Mouse (Mus musculus) neural tube, embryonic 12.5 days (tissue): ENCODE measurements around the gene Qpctl. TPM values are rescaled to one million over a fixed set of nuclear protein-coding genes. Genes with fewer than 3 reads are reported as not detected.

ENCODE experiments used
- ATAC-seq: fragments of 200-750 bp; cut with Nextera tagmentation; 2 replicates; pipeline ENCODE4 v1.8.0; 2017; ENCODE audit warnings: low read depth, mild to moderate bottlenecking, moderate TSS enrichment, moderate library complexity; ENCODE audit not compliant: low FRiP score
- H3K27ac ChIP-seq: fragments of 300-500 bp; sonication (generic); 2 replicates; pipeline ENCODE4 v1.5.1; 2016
- H3K27me3 ChIP-seq: fragments of 300-500 bp; sonication (generic); replicated peaks from 2 replicates; pipeline ENCODE4 v1.6.1; 2016; ENCODE audit warnings: mild to moderate bottlenecking
- H3K36me3 ChIP-seq: fragments of 300-500 bp; sonication (generic); 2 replicates; pipeline ENCODE4 v1.6.1; 2016; ENCODE audit warnings: mild to moderate bottlenecking
- H3K4me1 ChIP-seq: fragments of 300-500 bp; sonication (generic); 2 replicates; pipeline ENCODE4 v1.6.1; 2016
- H3K4me2 ChIP-seq: fragments of 300-500 bp; sonication (generic); replicated peaks from 2 replicates; pipeline ENCODE4 v1.6.1; 2016; ENCODE audit warnings: mild to moderate bottlenecking
- H3K4me3 ChIP-seq: fragments of 300-500 bp; sonication (generic); 2 replicates; pipeline ENCODE4 v1.5.1; 2016
- H3K9ac ChIP-seq: fragments of 300-500 bp; sonication (generic); 2 replicates; pipeline ENCODE4 v1.6.1; 2016; ENCODE audit warnings: mild to moderate bottlenecking
- H3K9me3 ChIP-seq: fragments of 300-500 bp; sonication (generic); 2 replicates; pipeline ENCODE4 v1.6.1; 2016; ENCODE audit warnings: mild to moderate bottlenecking
- WGBS: fragments of 180-500 bp; shearing (Covaris S2); methylation state at CpG from one replicate; pipeline ENCODE4 v1.1.7; 2016; 5-methylcytosine and 5-hydroxymethylcytosine counted together
- microRNA counts: library from miRNA; unstranded; fragments of <30 nt; microRNA quantifications from one replicate; lab custom pipeline; 2017
- microRNA-seq: library from miRNA; unstranded; fragments of <30 nt; microRNA quantifications from one replicate; pipeline ENCODE4, GENCODE M21; 2017
- polyA plus RNA-seq: library from polyadenylated mRNA; unstranded; fragments of >200 nt; fragmentation: Nextera tagmentation; extraction: Ambion mirVana; gene quantifications from 2 replicates; pipeline ENCODE4 v1.2.1, GENCODE M21; 2016

Gene Qpctl
- polyA plus RNA-seq, 1 experiment from 2014 or later = 20.9 TPM

- peaks cover 32% of the 10 kb centered on the region for H3K36me3 ChIP-seq
- H3K9ac ChIP-seq = peak overlapping the region; percentile 78
- peaks cover 16% of the 10 kb centered on the region for H3K27me3 ChIP-seq
- peaks cover 59% of the 10 kb centered on the region for H3K4me1 ChIP-seq
- H3K4me3 ChIP-seq = peak overlapping the region; percentile 66
- peak overlapping the region; percentile 54 for H3K27ac ChIP-seq
- WGBS = under 1% methylated on average over 45 of the region's 45 CpGs
- H3K4me2 ChIP-seq = peak overlapping the region; percentile 98
- ATAC-seq = peak; percentile 83
- H3K9me3 ChIP-seq = no peaks in the 10 kb centered on the region
These were observed 55.3 kb downstream of the Qpctl start for GRCm38 (mm10) chr7:19093537-19094385.

DNA sequence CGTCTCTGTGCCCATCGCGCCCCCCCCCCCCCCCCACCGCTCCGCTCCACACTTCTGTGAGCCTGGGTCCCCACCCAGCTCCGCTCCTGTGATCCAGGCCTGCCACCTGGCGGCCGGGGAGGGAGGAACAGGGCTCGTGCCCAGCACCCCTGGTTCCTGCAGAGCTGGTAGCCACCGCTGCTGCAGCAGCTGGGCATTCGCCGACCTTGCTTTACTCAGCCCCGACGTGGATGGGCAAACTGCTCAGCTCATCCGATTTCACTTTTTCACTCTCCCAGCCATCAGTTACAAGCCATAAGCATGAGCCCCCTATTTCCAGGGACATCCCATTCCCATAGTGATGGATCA is 55.9 kb downstream of the Qpctl start:
- Histone ChIP-seq H3K36me3 (peaks cover 36% of the 10 kb centered on the region), H3K4me1 (peaks cover 59% of the 10 kb centered on the region), H3K27me3 (peaks cover 16% of the 10 kb centered on the region), H3K4me3 (peak overlapping the region; percentile 66), H3K9ac (peak overlapping the region; percentile 35), H3K9me3 (no peaks in the 10 kb centered on the region), H3K27ac (peak overlapping the region; percentile 2; the same call in 1 of the 2 replicates), H3K4me2 (peak overlapping the region; percentile 98)
- ATAC-seq = peak; percentile 59
- under 1% methylated on average over 9 of the region's 15 CpGs for WGBS

- H3K36me3 ChIP-seq = peaks cover 39% of the 10 kb centered on the region
These were observed 56.5 kb downstream of the Qpctl start for GRCm38 (mm10) chr7:19092381-19093173.

GRCm38 (mm10) chr7:19091913-19092312 is 57.2 kb downstream of the Qpctl start:
- no peak overlapping the region for H3K27ac ChIP-seq
- H3K36me3 ChIP-seq = peaks cover 40% of the 10 kb centered on the region
- no peak for ATAC-seq
- peaks cover 52% of the 10 kb centered on the region for H3K4me1 ChIP-seq
- no peaks in the 10 kb centered on the region for H3K9me3 ChIP-seq
- peak overlapping the region; percentile 35; the same call in 1 of the 2 replicates for H3K9ac ChIP-seq
- peaks cover 16% of the 10 kb centered on the region for H3K27me3 ChIP-seq
- no peak overlapping the region for H3K4me3 ChIP-seq
- 23% methylated on average over 17 of the region's 17 CpGs for WGBS
- peak overlapping the region; percentile 98 for H3K4me2 ChIP-seq

More at GRCm38 (mm10) chr7:19092381-19093173, 56.5 kb downstream of the Qpctl start:
- Histone ChIP-seq H3K27me3 (peaks cover 16% of the 10 kb centered on the region), H3K9me3 (no peaks in the 10 kb centered on the region), H3K4me2 (peak overlapping the region; percentile 98), H3K4me1 (peaks cover 59% of the 10 kb centered on the region), H3K4me3 (peak overlapping the region; percentile 66), H3K27ac (0 out of 2 replicates have a peak overlapping the region, but pooled peaks have one; percentile 2), H3K9ac (peak overlapping the region; percentile 35)
- ATAC-seq = peak; percentile 52
- 3% methylated on average over 38 of the region's 38 CpGs for WGBS

MicroRNAs encoded within 50 kb of the gene (microRNA counts, 519-probe panel; counts per million panel counts)
- microRNA mmu-miR-330 (lab: Ali Mortazavi, UCI) = 342 counts per million, percentile 67 among the panel's probes with 10 or more counts

Small RNA genes lying within 50 kb of the gene (microRNA-seq; reads per million reads assigned to microRNA genes)
- 278 reads per million, percentile 65 among the genes with 10 or more reads in this experiment for gene Mir330

Other genes with a start within 250 kb of the Qpctl start
- 32.9 and 34.0 TPM in 2 replicates for gene Ccdc61, start 238.9 kb downstream of the Qpctl start, polyA plus RNA-seq
- 12.1 and 12.6 TPM in 2 replicates for gene Nova2, start 223.4 kb downstream of the Qpctl start, polyA plus RNA-seq
- 0.24 and 0.72 TPM in 2 replicates for gene Nanos2, start 161.9 kb downstream of the Qpctl start, polyA plus RNA-seq
- gene Mypop, start 158.0 kb downstream of the Qpctl start, polyA plus RNA-seq = 6.1 and 7.0 TPM in 2 replicates
- gene Irf2bp1, start 145.2 kb downstream of the Qpctl start, polyA plus RNA-seq = 41.6 and 45.2 TPM in 2 replicates
- gene Foxa3, start 125.8 kb downstream of the Qpctl start, polyA plus RNA-seq = 0.09 and 0.19 TPM in 2 replicates
- 46.9 and 47.3 TPM in 2 replicates for gene Sympk, start 124.9 kb downstream of the Qpctl start, polyA plus RNA-seq
- not detected in 2 replicates for gene Rsph6a, start 94.6 kb downstream of the Qpctl start, polyA plus RNA-seq
- 29.6 and 30.7 TPM in 2 replicates for gene Dmwd, start 73.1 kb downstream of the Qpctl start, polyA plus RNA-seq
- 13.7 and 18.2 TPM in 2 replicates for gene Dmpk, start 65.4 kb downstream of the Qpctl start, polyA plus RNA-seq
- gene Six5, start 54.7 kb downstream of the Qpctl start, polyA plus RNA-seq = 4.5 and 5.2 TPM in 2 replicates
- 1.0 and 1.1 TPM in 2 replicates for gene Gm4969, start 30.9 kb downstream of the Qpctl start, polyA plus RNA-seq
- 18.3 and 19.9 TPM in 2 replicates for gene Fbxo46, start 29.4 kb downstream of the Qpctl start, polyA plus RNA-seq
- gene Snrpd2, start 431 bp upstream of the Qpctl start, polyA plus RNA-seq = 124 and 133 TPM in 2 replicates
- 1.1 and 1.8 TPM in 2 replicates for gene Gipr, start 16.8 kb upstream of the Qpctl start, polyA plus RNA-seq
- 5.1 and 6.6 TPM in 2 replicates for gene Eml2, start 27.1 kb upstream of the Qpctl start, polyA plus RNA-seq
- 1.9 and 2.3 TPM in 2 replicates for gene Gpr4, start 63.2 kb upstream of the Qpctl start, polyA plus RNA-seq
- 42.1 and 43.9 TPM in 2 replicates for gene Opa3, start 79.0 kb upstream of the Qpctl start, polyA plus RNA-seq
- 53.4 and 56.3 TPM in 2 replicates for gene Vasp, start 122.5 kb upstream of the Qpctl start, polyA plus RNA-seq
- gene Ppm1n, start 130.8 kb upstream of the Qpctl start, polyA plus RNA-seq = 0.20 TPM in 1 of 2 replicates, not detected in the other
- gene Rtn2, start 133.3 kb upstream of the Qpctl start, polyA plus RNA-seq = 91.1 and 99.1 TPM in 2 replicates
- gene Fosb, start 160.8 kb upstream of the Qpctl start, polyA plus RNA-seq = 0.08 TPM in 1 of 2 replicates, not detected in the other
- 103 and 104 TPM in 2 replicates for gene Ercc1, start 195.5 kb upstream of the Qpctl start, polyA plus RNA-seq
- 18.2 and 19.8 TPM in 2 replicates for gene Cd3eap, start 210.2 kb upstream of the Qpctl start, polyA plus RNA-seq
- 3.1 and 3.2 TPM in 2 replicates for gene Ppp1r13l, start 210.5 kb upstream of the Qpctl start, polyA plus RNA-seq
- gene Ercc2, start 232.7 kb upstream of the Qpctl start, polyA plus RNA-seq = 24.0 and 27.5 TPM in 2 replicates